Mouse (Mus musculus) hematopoietic multipotent progenitor cell, adult 10-12 weeks (in vitro differentiated cells): Measurements from ENCODE around the gene Slc25a45. TPM values are rescaled to one million over a fixed set of nuclear protein-coding genes. Genes with fewer than 3 reads are reported as not detected.

Experiments
- polyA plus RNA-seq: library from polyadenylated mRNA; stranded (reverse); fragments of >175 nt; gene quantifications from 2 replicates; pipeline ENCODE4 v1.2.3, GENCODE M21; 2012; ENCODE audit warnings: low replicate concordance

The Slc25a45 gene
- 4.6 and 15.6 TPM in 2 replicates for polyA plus RNA-seq

DNA sequence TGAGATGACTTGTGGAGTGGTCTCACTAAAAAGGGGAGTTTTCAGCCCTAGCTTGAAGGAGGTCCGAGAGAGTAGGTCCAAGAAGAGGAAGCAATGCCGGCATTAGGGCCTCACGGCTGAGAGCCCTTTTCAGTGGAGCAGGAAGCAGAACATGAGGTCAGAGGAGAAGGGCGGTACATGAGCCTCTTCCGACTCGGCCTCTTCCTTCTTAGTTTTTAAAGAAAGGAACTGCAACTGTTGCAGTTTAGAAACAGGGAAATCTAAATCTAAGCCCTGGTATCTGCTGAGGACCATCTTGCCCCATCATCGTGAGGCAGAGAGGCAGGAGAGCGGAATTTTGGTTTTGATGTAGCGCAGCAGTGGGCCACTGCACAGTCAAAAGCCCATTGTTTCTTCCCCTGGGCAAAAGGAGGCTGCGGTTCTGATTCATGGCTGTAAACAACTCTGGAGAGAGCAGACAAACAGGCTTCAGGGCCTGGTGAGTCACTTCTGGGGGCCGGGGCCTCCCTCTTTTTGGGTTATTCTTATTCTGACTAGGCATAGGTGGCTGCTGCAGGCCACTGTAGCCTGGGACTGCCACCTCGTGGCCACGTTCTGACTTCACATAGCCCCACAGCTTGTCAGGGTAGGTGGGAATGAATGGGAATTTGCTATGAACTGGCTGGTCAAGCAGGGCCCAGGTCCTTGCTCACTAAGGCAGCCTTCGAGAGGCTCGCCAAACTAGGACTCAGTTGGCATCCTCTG is at the start of gene Slc25a45:
Gene Slc25a45 (plus strand): TSS at position 191 of the 744 bp plus-strand sequence.

DNA sequence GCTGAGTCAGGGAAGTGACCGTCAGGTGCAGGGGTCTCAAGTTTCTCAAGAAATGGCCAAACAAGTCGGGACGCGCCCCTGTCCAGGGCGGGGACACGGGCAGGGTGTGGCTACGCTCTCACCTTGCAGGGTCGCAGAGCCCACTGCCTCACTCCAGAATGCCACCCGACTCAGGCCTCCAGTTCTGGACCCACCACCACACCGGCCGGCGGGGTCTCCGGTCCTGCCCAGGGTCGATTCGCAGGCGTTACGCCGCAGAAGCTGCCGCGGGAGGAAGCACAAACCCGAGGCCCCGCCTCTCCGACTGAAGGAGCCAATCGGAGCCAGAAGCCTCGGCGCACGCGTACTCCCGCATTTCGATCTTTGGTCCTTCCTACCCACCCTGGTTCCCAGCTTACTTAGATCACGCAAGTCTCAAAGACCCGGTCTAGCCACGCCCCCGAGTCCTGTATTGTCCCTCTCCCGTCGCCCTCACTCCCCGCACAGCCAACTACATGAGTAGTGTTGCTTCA is 2.6 kb upstream of the Slc25a45 start, which contains the start of gene Frmd8:
Gene Frmd8 (minus strand): TSS at position 306 of the 512 bp plus-strand sequence.

DNA sequence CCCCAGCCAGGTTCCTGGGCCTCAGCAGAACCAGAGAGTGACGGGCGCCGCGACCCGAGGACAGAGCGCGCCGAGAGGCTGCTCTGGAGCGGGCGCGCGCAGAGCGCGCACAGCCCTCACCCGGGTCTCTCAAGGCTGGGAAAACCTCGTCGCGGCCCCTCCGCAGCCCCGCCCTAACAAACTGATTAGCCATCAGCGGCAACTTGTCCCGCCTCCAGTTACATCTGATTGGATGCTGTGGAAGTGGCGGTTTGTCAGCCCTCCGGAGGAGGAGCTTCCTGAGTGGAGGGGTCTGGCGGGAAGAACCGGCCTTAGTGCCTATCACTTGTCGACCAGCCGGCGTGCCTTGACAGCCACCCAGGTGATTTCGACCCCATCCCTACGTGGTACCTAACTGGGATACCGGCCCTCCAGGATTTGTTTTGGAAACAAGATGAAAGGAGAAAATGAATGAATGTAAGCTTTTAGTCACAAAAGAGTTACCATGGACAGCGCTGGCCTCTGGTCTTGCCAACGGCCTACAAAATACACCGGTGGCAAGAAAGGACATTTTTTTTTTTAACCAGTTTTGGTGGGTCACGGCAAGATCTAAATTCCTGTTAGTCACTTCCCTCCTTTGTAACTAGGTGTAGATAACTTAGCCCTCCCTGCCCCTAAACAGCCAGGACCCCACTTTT is 16.5 kb downstream of the Slc25a45 start, which contains the start of gene Tigd3:
Gene Tigd3 (minus strand): TSS at position 148 of the 677 bp plus-strand sequence.

GRCm38 (mm10) chr19:5913007-5913719 is 35.6 kb downstream of the Slc25a45 start, which contains the start of gene Dpf2:
Dpf2 (minus strand) TSS chr19:5913010.

GRCm38 (mm10) chr19:5924713-5925093 is 47.1 kb downstream of the Slc25a45 start, which contains the start of gene Cdc42ep2:
Cdc42ep2 (minus strand) TSS chr19:5924816.

Other genes with a start within 250 kb of the Slc25a45 start
- gene Rela, start 240.3 kb upstream of the Slc25a45 start, polyA plus RNA-seq, result 119 and 167 TPM in 2 replicates
- 869 and 1,782 TPM in 2 replicates for gene Sipa1, start 214.1 kb upstream of the Slc25a45 start, polyA plus RNA-seq
- 160 and 317 TPM in 2 replicates for gene Map3k11, start 189.1 kb upstream of the Slc25a45 start, polyA plus RNA-seq
- 364 and 1,099 TPM in 2 replicates for gene Pcnx3, start 188.9 kb upstream of the Slc25a45 start, polyA plus RNA-seq
- 0.54 and 1.7 TPM in 2 replicates for gene Kcnk7, start 173.4 kb upstream of the Slc25a45 start, polyA plus RNA-seq
- 110 and 206 TPM in 2 replicates for gene Ehbp1l1, start 151.5 kb upstream of the Slc25a45 start, polyA plus RNA-seq
- 70.9 and 119 TPM in 2 replicates for gene Fam89b, start 148.2 kb upstream of the Slc25a45 start, polyA plus RNA-seq
- 1.6 and 8.2 TPM in 2 replicates for gene Ltbp3, start 136.9 kb upstream of the Slc25a45 start, polyA plus RNA-seq
- 58.9 and 76.3 TPM in 2 replicates for gene Scyl1, start 106.4 kb upstream of the Slc25a45 start, polyA plus RNA-seq
- 36.0 and 56.1 TPM in 2 replicates for gene Frmd8, start 2.5 kb upstream of the Slc25a45 start, polyA plus RNA-seq
- 0.10 and 0.71 TPM in 2 replicates for gene Tigd3, start 16.3 kb downstream of the Slc25a45 start, polyA plus RNA-seq
- gene Dpf2, start 35.2 kb downstream of the Slc25a45 start, polyA plus RNA-seq, result 14.9 and 60.9 TPM in 2 replicates
- 3.4 and 4.3 TPM in 2 replicates for gene Cdc42ep2, start 47.0 kb downstream of the Slc25a45 start, polyA plus RNA-seq
- gene Pola2, start 86.4 kb downstream of the Slc25a45 start, polyA plus RNA-seq, result 19.1 and 24.6 TPM in 2 replicates
- gene Slc22a20, start 108.3 kb downstream of the Slc25a45 start, polyA plus RNA-seq, result not detected in 2 replicates
- gene Capn1, start 138.1 kb downstream of the Slc25a45 start, polyA plus RNA-seq, result 55.8 and 154 TPM in 2 replicates
- gene Syvn1, start 168.8 kb downstream of the Slc25a45 start, polyA plus RNA-seq, result 393 and 539 TPM in 2 replicates
- gene Mrpl49, start 180.0 kb downstream of the Slc25a45 start, polyA plus RNA-seq, result 25.7 and 36.4 TPM in 2 replicates
- gene Fau, start 180.0 kb downstream of the Slc25a45 start, polyA plus RNA-seq, result 4,240 and 4,981 TPM in 2 replicates
- gene Znhit2, start 183.4 kb downstream of the Slc25a45 start, polyA plus RNA-seq, result 58.8 and 66.2 TPM in 2 replicates
- 10.6 and 16.3 TPM in 2 replicates for gene Tm7sf2, start 190.6 kb downstream of the Slc25a45 start, polyA plus RNA-seq
- 52.2 and 188 TPM in 2 replicates for gene Vps51, start 199.4 kb downstream of the Slc25a45 start, polyA plus RNA-seq
- gene Tmem262, start 202.2 kb downstream of the Slc25a45 start, polyA plus RNA-seq, result not detected in 2 replicates
- gene Gm28374, start 204.4 kb downstream of the Slc25a45 start, polyA plus RNA-seq, result 0.19 TPM in 1 of 2 replicates, not detected in the other
- gene Zfpl1, start 207.1 kb downstream of the Slc25a45 start, polyA plus RNA-seq, result 67.9 and 70.2 TPM in 2 replicates
- gene Cdca5, start 207.2 kb downstream of the Slc25a45 start, polyA plus RNA-seq, result 1.7 and 2.3 TPM in 2 replicates
- 1.7 and 2.1 TPM in 2 replicates for gene AC131692.1, start 216.6 kb downstream of the Slc25a45 start, polyA plus RNA-seq
- 0.53 TPM in 1 of 2 replicates, not detected in the other for gene Naaladl1, start 228.0 kb downstream of the Slc25a45 start, polyA plus RNA-seq
- 31.3 and 49.9 TPM in 2 replicates for gene Sac3d1, start 240.8 kb downstream of the Slc25a45 start, polyA plus RNA-seq